Mouse (Mus musculus) forebrain, embryonic 16.5 days (tissue): ENCODE results near the gene Aldh3b2. TPM values are rescaled to one million over a fixed set of nuclear protein-coding genes. Genes with fewer than 3 reads are reported as not detected.

Experiments used
- ATAC-seq: fragments of 200-750 bp; cut with Nextera tagmentation; 2 replicates; pipeline ENCODE4 v1.8.0; 2017; ENCODE audit warnings: mild to moderate bottlenecking, moderate library complexity
- H3K27ac ChIP-seq: fragments of 300-500 bp; sonication (generic); 2 replicates; pipeline ENCODE4 v1.5.1; 2014; ENCODE audit warnings: low read length, control low read depth
- H3K27me3 ChIP-seq: fragments of 300-500 bp; sonication (generic); replicated peaks from 2 replicates; pipeline ENCODE4 v1.6.1; 2014; ENCODE audit warnings: low read length; ENCODE audit not compliant: control insufficient read depth, insufficient read depth
- H3K36me3 ChIP-seq: fragments of 300-500 bp; sonication (generic); 2 replicates; pipeline ENCODE4 v1.6.1; 2014; ENCODE audit not compliant: control insufficient read depth, insufficient read depth
- H3K4me1 ChIP-seq: fragments of 300-500 bp; sonication (generic); replicated peaks from 2 replicates; pipeline ENCODE4 v1.6.1; 2014; ENCODE audit warnings: low read length; ENCODE audit not compliant: control insufficient read depth, insufficient read depth
- H3K4me2 ChIP-seq: fragments of 300-500 bp; sonication (generic); 2 replicates; pipeline ENCODE4 v1.6.1; 2014; ENCODE audit warnings: mild to moderate bottlenecking, low read length, control low read depth
- H3K4me3 ChIP-seq: fragments of 300-500 bp; sonication (generic); replicated peaks from 2 replicates; pipeline ENCODE4 v1.5.1; 2014; ENCODE audit warnings: mild to moderate bottlenecking, low read length, control low read depth
- H3K9ac ChIP-seq: fragments of 300-500 bp; sonication (generic); replicated peaks from 2 replicates; pipeline ENCODE4 v1.6.1; 2014; ENCODE audit warnings: low read depth, low read length, control low read depth
- H3K9me3 ChIP-seq: fragments of 300-500 bp; sonication (generic); 2 replicates; pipeline ENCODE4 v1.6.1; 2016; ENCODE audit warnings: low read length; ENCODE audit not compliant: control insufficient read depth
- WGBS: fragments of 180-500 bp; shearing (Covaris S2); extraction: QIAGEN DNeasy Blood & Tissue Kit; methylation state at CpG from one replicate; pipeline ENCODE4 v1.1.7; 2014; 5-methylcytosine and 5-hydroxymethylcytosine counted together
- polyA plus RNA-seq: library from polyadenylated mRNA; unstranded; fragments of >200 nt; fragmentation: Nextera tagmentation; extraction: Ambion mirVana; gene quantifications from 2 replicates; pipeline ENCODE4 v1.2.1, GENCODE M21; 2015

Gene Aldh3b2
- polyA plus RNA-seq, 1 experiment from 2014 or later = 1.1 TPM

DNA sequence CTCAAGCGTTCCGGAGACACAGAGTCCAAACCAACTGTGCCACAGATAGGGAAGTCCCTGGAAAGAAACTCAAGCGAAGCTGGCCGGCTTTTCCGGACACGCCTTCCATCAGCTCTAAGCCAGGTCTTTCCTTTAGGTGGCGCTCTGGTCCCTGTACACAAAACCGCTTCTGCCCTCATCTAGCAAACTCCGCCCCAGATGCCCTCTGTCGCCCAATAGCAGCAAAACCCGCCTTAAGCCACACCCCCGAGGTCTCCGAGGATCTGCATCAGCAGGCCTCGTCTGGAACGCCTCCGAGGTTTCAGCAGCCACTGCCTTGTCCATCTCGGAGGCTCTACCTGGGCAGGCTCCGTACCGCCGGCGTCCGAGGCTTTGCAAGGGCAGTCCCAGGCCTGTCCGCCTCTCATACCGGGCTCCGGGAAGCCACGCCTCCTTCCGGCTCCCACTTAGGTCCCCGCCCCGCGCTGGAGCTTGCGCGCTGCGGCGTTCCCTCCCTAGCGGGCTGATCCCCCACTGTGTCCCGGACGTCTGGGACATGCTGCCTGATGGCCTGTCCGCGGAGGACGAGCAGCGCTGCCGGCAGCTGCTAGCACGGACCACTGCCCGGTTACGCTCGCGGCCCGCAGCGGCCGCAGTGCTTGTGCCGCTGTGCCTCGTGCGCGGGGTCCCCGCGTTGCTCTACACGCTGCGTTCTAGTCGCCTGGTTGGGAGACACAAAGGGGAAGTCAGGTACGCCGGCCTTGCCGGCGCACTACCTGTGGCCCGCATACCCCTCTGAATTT lies 28.2 kb downstream of the Aldh3b2 start, which contains the start of the genes Nudt8 and Gm49405:
Gene Nudt8 (plus strand): TSS at position 462 of the 782 bp plus-strand sequence.
Gene Gm49405 (plus strand): TSS at position 508 of the 782 bp plus-strand sequence.
- under 1% methylated on average over 64 of the region's 64 CpGs for WGBS
- no peaks in the 10 kb centered on the region for H3K27me3 ChIP-seq
- peak; percentile 94 for ATAC-seq

GRCm38 (mm10) chr19:4000949-4001525 lies 28.9 kb downstream of the Aldh3b2 start:
- ATAC-seq = peak; percentile 23
- WGBS = 16% methylated on average over 17 of the region's 17 CpGs

More for the DNA sequence above, 28.2 kb downstream of the Aldh3b2 start, which contains the start of the genes Nudt8 and Gm49405:
- peaks cover 13% of the 10 kb centered on the region for H3K4me1 ChIP-seq
- peak within 1 kb of the TSS; percentile 92 for H3K4me3 ChIP-seq
- H3K9me3 ChIP-seq = no peaks in the 10 kb centered on the region
- H3K36me3 ChIP-seq = no peaks in the 10 kb centered on the region
- peak within 1 kb of the TSS; percentile 99 for H3K9ac ChIP-seq
- H3K27ac ChIP-seq = peak within 1 kb of the TSS; percentile 98
- peak within 1 kb of the TSS; percentile 74 for H3K4me2 ChIP-seq

GRCm38 (mm10) chr19:4001752-4002151 lies 29.6 kb downstream of the Aldh3b2 start:
- no peak overlapping the region for H3K4me2 ChIP-seq
- H3K9me3 ChIP-seq = no peaks in the 10 kb centered on the region
- ATAC-seq = no peak
- 85% methylated on average over 5 of the region's 5 CpGs for WGBS
- H3K27ac ChIP-seq = no peak overlapping the region
- no peak overlapping the region for H3K4me3 ChIP-seq
- H3K9ac ChIP-seq = no peak overlapping the region
- H3K4me1 ChIP-seq = peaks cover 13% of the 10 kb centered on the region
- H3K27me3 ChIP-seq = no peaks in the 10 kb centered on the region
- peaks cover 2% of the 10 kb centered on the region for H3K36me3 ChIP-seq

More at GRCm38 (mm10) chr19:4000949-4001525, 28.9 kb downstream of the Aldh3b2 start:
- peaks cover 13% of the 10 kb centered on the region for H3K4me1 ChIP-seq
- H3K4me3 ChIP-seq = peak overlapping the region; percentile 92
- peak overlapping the region; percentile 99 for H3K9ac ChIP-seq
- H3K27me3 ChIP-seq = no peaks in the 10 kb centered on the region
- peak overlapping the region; percentile 74 for H3K4me2 ChIP-seq
- no peaks in the 10 kb centered on the region; the same call in 1 of the 2 replicates for H3K36me3 ChIP-seq
- no peaks in the 10 kb centered on the region for H3K9me3 ChIP-seq
- H3K27ac ChIP-seq = peak overlapping the region; percentile 98

GRCm38 (mm10) chr19:4003112-4003511 lies 31.0 kb downstream of the Aldh3b2 start, which contains the start of gene Doc2g:
Gene Doc2g (plus strand): TSS chr19:4003313.
- Histone ChIP-seq H3K4me3 (no peak within 1 kb of the TSS), H3K27me3 (no peaks in the 10 kb centered on the region), H3K4me1 (peaks cover 13% of the 10 kb centered on the region), H3K4me2 (no peak within 1 kb of the TSS), H3K36me3 (peaks cover 5% of the 10 kb centered on the region), H3K9me3 (no peaks in the 10 kb centered on the region), H3K27ac (no peak within 1 kb of the TSS), H3K9ac (no peak within 1 kb of the TSS)
- WGBS = 92% methylated on average over 1 of the region's 1 CpGs
- no peak for ATAC-seq

- no peak overlapping the region for H3K4me3 ChIP-seq
- WGBS = 83% methylated on average over 12 of the region's 12 CpGs
- no peak overlapping the region for H3K9ac ChIP-seq
- H3K27me3 ChIP-seq = no peaks in the 10 kb centered on the region
- H3K4me1 ChIP-seq = peaks cover 13% of the 10 kb centered on the region
- H3K27ac ChIP-seq = no peak overlapping the region
- H3K9me3 ChIP-seq = no peaks in the 10 kb centered on the region
- H3K36me3 ChIP-seq = peaks cover 7% of the 10 kb centered on the region
- ATAC-seq = no peak
- H3K4me2 ChIP-seq = no peak overlapping the region
Observed at GRCm38 (mm10) chr19:4003641-4004040, 31.5 kb downstream of the Aldh3b2 start.

DNA sequence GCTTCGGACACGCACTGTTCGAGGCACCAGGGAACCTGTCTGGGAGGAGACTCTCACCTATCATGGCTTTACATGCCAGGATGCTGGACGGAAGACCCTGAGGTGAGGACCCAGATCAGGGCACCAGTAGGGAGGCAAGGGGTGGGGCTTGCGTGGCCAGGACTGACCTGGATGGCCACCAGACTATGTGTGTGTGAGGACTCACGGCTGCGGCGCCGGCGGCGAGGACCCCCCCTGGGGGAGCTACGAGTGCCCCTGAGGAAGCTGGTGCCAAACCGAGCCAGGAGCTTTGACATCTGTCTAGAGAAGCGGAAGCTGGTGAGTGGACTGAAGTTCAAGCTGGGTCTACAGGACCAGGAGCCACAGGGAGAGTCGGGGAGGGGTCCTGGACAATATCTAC lies 32.2 kb downstream of the Aldh3b2 start:
- Histone ChIP-seq H3K36me3 (peaks cover 7% of the 10 kb centered on the region), H3K4me1 (peaks cover 13% of the 10 kb centered on the region), H3K9ac (no peak overlapping the region), H3K4me2 (no peak overlapping the region), H3K9me3 (no peaks in the 10 kb centered on the region), H3K27ac (no peak overlapping the region), H3K27me3 (no peaks in the 10 kb centered on the region), H3K4me3 (no peak overlapping the region)
- ATAC-seq = no peak
- WGBS = 86% methylated on average over 15 of the region's 15 CpGs

GRCm38 (mm10) chr19:4005091-4005490 lies 33.0 kb downstream of the Aldh3b2 start:
- no peak overlapping the region for H3K4me2 ChIP-seq
- no peaks in the 10 kb centered on the region for H3K27me3 ChIP-seq
- WGBS = 82% methylated on average over 9 of the region's 9 CpGs
- H3K9ac ChIP-seq = no peak overlapping the region
- no peak overlapping the region for H3K4me3 ChIP-seq
- peaks cover 7% of the 10 kb centered on the region for H3K36me3 ChIP-seq
- peaks cover 8% of the 10 kb centered on the region for H3K4me1 ChIP-seq
- no peak overlapping the region for H3K27ac ChIP-seq
- ATAC-seq = no peak
- no peaks in the 10 kb centered on the region for H3K9me3 ChIP-seq

GRCm38 (mm10) chr19:4005971-4006370 lies 33.8 kb downstream of the Aldh3b2 start:
- no peak for ATAC-seq
- 93% methylated on average over 8 of the region's 8 CpGs for WGBS
- Histone ChIP-seq H3K4me2 (no peak overlapping the region), H3K27me3 (no peaks in the 10 kb centered on the region), H3K9me3 (no peaks in the 10 kb centered on the region), H3K4me3 (no peak overlapping the region), H3K36me3 (peaks cover 7% of the 10 kb centered on the region), H3K9ac (no peak overlapping the region), H3K27ac (no peak overlapping the region), H3K4me1 (peaks cover 9% of the 10 kb centered on the region)

DNA sequence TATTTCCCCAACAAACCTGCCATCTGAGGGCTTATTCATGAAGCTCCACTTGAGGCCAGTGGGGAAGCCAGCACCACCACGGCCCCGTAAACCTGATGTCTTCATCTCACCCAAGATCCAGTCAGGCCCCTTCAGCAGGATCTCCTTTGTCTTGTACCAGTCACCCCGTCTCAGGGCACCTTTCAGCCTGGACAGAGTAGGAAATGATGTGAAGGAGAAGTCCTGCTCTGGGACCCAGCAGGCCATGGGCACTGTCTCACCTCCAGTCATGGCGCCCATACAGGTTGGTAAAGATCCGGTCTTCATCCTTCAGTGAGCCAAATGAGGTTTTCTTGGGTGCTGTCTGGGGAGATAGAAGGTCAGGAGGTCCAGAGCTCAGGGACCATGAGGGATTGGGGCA lies 39.0 kb downstream of the Aldh3b2 start:
- Histone ChIP-seq H3K9ac (no peak overlapping the region), H3K4me3 (no peak overlapping the region), H3K4me1 (peaks cover 13% of the 10 kb centered on the region), H3K4me2 (no peak overlapping the region), H3K27me3 (no peaks in the 10 kb centered on the region), H3K36me3 (peaks cover 9% of the 10 kb centered on the region), H3K27ac (no peak overlapping the region), H3K9me3 (no peaks in the 10 kb centered on the region)
- 94% methylated on average over 5 of the region's 5 CpGs for WGBS
- ATAC-seq = no peak
